Mouse (Mus musculus): ENCODE measurements around the gene Abcb11. TPM values are rescaled to one million over a fixed set of nuclear protein-coding genes. Genes with fewer than 3 reads are reported as not detected.

The Abcb11 gene
- total RNA-seq, 2 experiments from 2014 or later: not detected

DNA sequence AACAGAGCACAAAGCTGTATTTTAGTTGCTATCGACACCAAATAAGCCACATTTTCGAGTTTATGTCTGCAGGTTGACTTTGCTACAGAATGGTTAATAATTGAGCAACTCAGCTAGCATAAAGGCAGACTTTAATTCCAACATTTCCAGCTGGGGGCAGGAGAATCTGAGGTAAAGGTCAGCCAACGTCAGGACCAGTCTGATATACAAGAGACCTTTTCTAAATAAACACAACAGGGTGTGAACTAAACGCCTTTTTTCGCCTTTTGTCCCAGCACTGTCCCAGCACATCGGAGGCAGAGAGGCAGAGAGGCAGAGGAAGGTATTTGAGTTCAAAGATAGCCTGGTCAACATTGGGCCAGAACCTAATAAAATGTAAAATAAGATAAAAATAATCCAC, 137.2 kb downstream of the Abcb11 start:
- no peak for DNase-seq
- intact Hi-C loops (cut with DNase I): loop anchor here (5.0 kb wide), 2 partner anchors 68 to 423 kb away; partner anchors contain the start of gene Nostrin

DNA sequence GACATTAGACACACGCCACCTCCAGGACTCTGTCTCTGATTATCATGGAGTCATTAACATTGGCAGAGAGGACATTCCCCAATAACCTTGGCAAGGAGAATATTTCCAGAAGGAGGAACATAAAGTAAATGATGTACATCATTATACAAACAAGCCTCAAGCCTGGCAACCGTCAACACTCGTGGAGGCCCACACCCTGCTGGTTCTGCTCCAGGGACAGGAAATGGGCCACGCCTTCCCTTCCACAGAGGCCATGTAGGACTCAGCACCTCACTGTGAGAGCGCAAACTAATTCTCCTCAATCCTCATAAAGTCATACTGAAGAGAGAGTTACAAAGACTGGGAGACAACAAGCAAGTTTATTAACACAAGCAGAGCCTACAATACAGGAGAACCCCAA, 148.9 kb downstream of the Abcb11 start:
- no peak for DNase-seq
- intact Hi-C loops (cut with DNase I): no loop called here

DNA sequence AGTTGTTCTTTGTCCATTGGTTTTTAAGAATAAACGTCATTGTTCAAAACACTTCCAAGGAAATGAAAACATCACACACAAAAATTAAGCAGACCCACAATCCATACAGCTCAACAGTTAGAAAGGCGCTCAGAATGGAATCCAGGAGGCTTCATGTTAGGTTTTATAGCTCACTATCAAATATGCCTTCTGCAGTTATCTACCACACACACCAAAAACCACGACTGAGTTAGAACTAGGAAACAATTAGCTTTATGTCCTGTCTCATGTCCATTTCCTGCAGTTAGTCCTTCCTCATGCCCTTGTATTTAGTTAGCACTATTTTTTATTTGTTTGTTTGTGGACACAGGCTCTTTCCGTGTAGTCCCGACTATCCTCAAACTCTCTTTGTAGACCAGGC, 151.4 kb downstream of the Abcb11 start:
- no peak for DNase-seq
- intact Hi-C loops (cut with DNase I): no loop called here

DNA sequence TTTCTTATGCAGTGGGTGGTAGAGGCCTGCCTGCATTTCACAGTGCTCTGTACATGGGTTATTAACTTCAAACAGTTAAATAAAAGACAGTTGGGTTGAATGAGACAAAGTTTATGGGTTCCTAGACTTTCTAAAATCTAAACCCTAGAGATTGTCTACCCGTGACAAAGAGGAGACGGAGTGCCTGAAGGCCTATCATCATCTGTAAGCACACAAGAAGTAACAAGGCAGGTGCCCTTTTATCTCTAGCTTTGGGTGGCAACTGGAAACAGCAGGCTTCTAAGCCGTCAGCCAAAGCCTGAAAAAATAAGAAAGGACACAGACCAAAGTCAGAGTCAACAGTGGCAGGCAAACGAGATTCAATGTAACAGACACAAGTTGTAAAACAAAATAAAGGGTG, 153.2 kb downstream of the Abcb11 start:
- intact Hi-C loops (cut with DNase I): no loop called here
- DNase-seq: no peak

DNA sequence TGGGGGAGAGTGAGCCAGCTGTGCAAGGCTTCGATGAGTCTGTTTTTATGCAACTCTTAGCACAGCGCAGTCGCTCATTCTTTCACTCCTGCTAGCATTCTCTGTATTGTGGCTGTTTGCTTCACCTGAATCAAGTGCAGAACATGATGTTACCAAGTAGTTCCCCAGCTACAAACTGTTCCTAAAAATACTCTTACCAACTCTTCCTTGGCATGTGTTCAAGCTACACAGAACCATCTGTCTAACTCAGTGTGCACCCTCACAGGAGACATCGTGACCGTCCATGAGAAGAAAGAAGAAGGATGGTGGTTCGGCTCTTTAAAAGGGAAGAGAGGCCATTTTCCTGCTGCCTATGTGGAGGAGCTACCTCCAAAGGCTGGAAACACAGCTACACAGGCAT, 153.7 kb downstream of the Abcb11 start:
- no peak for DNase-seq

More for the DNA sequence above, 153.7 kb downstream of the Abcb11 start:
- intact Hi-C loops (cut with DNase I): no loop called here

Other genes starting within 250 kb of the Abcb11 start
- 1 to 10 TPM; 8.1 to 8.6 TPM for gene Nostrin, start 206.8 kb downstream of the Abcb11 start, total RNA-seq (2021)
- 1 to 10 TPM; 3.9 to 7.4 TPM for gene Spc25, start 136.4 kb downstream of the Abcb11 start, total RNA-seq (2021)
- not detected for gene G6pc2, start 131.5 kb downstream of the Abcb11 start, total RNA-seq (2021)
- gene Dhrs9, start 37.8 kb upstream of the Abcb11 start, total RNA-seq (2021): under 1 TPM; 0.39 to 0.91 TPM
- 1 to 10 TPM; 1.4 to 1.8 TPM for gene Lrp2, start 243.4 kb upstream of the Abcb11 start, total RNA-seq (2021)

Data from heart, postnatal 14 days (tissue).